Mouse (Mus musculus): Measurements from ENCODE around the gene Slamf9.

Slamf9 gene

DNA sequence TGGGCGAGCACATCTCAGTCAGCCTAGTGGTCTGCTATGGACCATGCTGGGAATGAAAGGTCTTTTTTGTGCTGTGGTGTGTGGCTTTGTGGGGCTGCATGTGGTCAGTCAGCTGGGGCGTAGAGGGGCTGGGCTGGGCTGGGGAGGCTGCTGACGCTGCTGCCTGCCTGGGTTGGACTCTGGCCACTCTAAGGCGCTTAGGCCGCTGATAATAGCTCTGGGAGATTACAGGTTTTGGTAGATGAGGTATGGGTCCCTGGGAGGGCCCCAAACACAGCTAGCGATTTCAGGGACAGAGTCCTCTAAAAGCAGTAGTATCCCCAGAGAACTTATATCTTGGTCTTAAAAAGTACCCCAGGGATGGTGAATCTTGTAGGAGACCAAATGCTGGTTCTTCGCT is 13.7 kb downstream of the Slamf9 start:
- no peak for DNase-seq (ENCODE audit: low read depth in 1 of 2, low spot score in 2 of 2)

DNA sequence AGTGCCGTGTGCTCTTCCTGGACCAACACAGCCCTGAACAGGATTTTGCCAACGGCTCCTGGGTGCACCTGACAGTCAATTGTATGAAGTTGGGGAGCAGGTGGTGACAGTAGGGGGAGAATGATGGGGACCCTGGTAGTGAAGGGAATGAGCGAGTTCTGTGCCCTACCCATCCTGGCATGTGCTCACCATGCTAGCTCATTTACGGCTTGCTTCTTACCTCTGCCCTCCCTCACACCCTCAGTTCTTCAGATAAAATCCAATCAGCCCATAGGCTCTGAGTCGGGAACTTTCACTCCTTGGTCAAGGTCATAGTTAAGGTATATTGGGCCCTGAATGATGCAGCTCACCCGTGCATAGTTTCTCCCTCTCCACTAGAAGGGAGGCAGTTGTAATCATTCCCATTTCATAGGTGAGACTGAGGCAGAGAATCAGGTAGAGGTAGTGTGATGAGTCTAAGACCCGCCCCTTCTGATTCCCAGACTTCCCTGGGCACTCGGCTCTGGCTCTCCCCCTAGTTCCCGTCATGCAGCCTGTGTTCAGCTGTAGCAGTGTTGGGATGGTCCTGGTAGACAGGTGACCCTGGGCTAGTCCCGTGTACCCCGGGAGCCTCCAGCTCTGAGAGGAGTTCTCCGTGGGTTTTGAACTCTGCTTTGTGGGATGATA is 14.6 kb downstream of the Slamf9 start:
- DNase-seq (ENCODE audit: low read depth in 1 of 2, low spot score in 2 of 2) = no peak

DNA sequence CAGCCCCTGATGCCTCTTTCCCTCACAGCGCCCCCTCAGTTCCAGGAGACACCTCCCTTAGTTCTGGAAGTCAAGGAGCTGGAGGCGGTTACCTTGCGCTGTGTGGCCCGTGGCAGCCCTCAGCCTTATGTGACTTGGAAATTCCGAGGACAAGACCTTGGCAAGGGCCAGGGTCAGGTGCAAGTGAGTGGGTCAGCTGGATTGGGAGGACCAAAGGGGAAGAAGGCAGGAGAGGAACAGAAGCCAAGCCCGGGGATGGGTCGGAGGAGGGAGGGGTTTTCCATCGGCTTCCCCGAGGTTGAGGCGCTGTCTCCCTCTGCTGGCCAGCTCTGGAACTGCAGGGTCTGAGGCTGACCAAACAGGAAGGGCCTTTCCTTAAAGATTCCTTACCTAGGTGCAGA is 15.1 kb downstream of the Slamf9 start:
- peak in 1 of 2 experiments; percentile 82 for DNase-seq (ENCODE audit: low read depth in 1 of 2, low spot score in 2 of 2)

DNA sequence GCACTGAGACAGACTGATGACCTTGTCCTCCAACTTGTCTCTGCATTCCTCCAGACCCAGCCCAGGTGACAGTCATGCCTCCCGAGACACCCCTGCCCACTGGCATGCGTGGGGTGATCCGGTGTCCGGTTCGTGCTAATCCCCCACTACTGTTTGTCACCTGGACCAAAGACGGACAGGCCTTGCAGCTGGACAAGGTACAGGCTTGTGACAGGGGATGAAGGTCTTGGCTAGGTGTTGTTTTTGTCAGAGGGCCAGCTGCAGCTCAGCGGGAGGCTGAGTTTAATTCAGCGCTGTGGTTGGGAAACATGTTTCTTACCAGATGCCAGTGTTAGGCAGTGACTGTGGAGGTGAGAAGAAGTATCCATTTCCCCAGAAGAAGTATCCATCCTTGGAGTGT is 16.9 kb downstream of the Slamf9 start:
- DNase-seq (ENCODE audit: low read depth in 1 of 2, low spot score in 2 of 2) = no peak

DNA sequence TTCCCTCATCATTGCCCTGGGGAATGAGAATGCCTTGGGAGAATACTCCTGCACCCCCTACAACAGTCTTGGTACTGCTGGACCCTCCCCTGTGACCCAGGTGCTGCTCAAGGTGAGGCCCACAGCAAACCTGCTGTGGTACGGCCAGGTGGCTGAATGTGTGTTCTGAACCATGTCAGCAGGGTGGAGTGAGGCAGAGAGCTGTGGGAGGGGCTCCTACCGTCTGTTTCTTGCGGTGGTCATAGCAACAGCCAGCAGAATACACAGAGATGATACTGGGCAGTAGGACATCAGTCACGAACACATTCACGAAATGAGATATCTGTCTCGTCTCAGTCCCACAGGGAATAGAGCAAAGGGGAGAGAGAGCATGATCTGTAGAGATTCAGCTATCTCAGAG is 18.4 kb downstream of the Slamf9 start:
- no peak for DNase-seq (ENCODE audit: low read depth in 1 of 2, low spot score in 2 of 2)

DNA sequence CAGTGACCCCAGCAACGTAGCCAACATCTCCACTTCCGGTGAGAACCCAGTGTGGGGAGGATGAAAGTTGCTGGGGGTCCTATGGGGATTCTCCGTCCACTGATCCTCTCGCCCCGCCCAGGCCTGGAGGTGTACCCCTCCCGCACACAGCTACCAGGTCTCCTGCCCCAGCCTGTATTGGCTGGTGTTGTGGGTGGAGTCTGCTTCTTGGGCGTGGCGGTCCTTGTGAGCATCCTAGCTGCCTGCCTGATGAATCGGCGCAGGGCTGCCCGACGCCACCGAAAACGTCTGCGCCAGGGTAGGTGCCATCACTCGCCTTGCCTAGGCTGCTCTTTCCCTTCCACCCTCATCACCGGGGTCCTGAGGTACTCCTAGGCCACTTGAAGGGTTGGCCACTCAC is 20.9 kb downstream of the Slamf9 start:
- no peak for DNase-seq (ENCODE audit: low read depth in 1 of 2, low spot score in 2 of 2)

DNA sequence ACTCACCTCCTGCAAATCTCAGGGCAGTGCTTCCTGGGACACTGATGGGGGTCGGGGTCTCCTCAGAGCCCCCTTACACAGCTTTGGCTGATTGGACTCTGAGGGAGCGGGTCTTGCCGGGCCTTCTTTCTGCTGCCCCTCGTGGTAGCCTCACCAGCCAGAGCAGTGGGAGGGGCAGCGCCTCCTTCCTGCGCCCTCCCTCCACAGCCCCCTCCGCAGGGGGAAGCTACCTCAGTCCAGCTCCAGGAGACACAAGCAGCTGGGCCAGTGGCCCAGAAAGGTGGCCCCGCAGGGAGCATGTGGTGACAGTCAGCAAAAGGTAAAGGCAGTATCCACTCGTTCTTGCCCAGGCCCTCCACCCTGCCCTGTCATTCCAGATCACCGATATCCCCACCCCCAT is 22.3 kb downstream of the Slamf9 start:
- no peak for DNase-seq (ENCODE audit: low read depth in 1 of 2, low spot score in 2 of 2)

DNA sequence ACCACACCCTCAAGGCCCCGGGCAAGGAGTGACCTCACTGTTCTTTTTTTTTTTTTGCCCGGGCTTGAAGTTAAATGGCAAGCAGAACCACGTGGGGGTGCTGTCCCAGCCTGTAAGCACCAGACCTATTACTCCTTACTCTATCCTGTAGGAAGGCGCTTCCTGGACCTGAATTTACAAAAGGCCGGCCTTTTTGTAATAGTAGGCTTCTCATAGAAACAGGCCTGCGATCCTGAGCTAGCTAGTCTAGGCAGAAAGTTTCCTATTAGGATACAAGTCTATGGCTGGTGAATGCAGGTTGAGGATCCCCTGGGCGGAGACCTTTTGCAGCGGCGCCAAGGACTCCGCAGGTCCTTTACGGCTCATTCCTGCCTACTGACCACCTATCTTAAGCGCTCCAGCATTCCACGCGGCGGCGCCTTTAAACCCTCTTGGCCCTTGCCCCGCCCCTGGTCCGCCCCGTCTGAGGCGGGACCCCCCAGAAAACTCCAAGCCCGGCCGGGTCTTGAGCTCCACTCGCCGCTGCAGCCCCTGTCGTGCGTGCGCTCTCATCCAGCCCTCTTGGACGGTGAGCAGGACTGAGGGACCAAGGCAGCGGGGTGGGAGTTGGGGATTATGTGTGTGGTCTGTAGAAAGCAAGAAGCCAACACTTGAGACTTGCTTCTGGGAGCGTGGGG is 24.7 kb downstream of the Slamf9 start, which contains the start of gene Tagln2:
Tagln2 (plus strand) TSS at position 283 of the 677 bp plus-strand sequence.
- peak; percentile 50 to 51 for DNase-seq (ENCODE audit: low read depth in 1 of 2, low spot score in 2 of 2)

DNA sequence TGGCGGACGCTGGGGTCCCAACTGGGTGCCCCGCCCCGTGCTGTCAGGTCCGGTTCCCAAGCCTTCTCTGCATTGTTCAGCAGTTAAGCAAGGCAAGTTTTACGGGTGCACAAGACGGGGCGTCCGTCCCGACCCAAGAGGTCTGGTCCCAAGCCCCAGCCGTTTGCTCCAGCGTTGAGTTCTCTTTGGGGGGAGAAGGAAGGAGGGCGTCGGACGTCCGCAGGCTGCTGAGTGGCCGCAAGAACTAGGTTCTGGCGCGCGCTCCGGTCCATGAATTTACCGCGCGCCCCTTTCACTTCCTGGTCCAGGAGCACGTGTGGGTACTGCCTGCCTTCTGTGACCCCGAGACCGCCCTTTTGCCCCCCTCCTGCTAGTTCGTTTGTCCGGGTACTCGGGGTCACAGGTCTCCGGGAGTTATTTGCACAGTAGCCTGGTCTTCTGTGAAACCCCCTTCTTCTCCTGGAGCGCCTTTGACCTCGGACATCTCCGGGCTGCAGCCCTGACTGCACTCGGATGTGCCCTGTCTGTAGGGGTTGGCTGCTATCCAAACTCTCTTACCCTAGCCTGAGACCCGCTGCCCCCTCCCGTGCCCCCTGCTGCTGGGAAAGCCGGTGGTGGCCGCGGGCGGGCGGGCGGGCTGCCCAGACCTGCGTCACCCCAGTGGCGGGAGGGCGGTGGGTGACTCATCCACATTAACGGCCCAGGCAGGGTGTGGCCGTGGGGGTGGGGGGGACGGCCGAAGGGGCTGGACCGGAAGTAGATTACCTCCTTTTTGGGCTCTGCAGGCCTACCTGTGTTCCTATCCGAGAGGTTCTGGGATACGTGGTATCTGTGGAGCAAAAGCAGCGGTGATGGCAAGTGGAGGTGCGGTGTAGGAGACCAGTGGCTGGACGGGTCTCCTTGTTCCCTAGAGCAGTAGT is 25.6 kb downstream of the Slamf9 start:
- DNase-seq (ENCODE audit: low read depth in 1 of 2, low spot score in 2 of 2) = peak; percentile 42 to 65

DNA sequence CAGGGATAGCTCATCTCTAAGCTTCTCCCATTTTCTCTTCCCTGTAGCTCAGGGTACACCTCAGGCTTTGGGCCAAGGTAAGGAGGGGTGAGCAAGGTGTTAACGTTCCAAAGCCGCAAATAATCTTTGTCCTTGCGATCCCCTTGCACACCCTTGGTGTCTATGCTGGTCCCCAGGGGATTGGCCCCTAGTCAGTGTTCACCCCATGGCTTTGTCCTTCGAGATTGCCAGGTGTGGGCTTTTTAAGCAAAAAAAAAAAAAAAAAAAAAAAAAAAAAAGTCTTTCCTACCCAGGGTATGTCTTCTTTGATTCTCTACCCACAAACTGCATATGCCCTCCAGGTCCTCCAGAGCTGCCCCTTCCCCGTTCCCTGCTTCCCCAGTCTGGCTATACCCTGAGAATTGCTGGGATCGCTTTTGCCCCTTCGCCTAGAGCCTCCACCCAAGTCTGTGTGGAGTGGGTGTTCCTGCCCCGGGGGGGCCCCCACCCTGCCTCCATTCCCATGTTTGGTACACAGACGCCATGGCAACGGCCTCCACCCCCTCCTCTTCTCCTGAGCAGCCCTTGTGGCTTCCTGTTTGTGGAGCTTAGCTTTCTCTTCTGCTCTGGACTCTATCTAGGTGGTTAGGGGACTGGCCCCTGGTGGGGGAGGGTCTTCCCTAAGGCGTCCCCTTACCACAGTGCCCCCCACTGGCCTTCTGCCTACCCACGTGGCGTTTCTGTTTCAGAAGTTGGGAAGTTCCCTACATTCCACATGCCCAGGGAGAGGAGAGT is 26.4 kb downstream of the Slamf9 start:
- DNase-seq (ENCODE audit: low read depth in 1 of 2, low spot score in 2 of 2) = peak; percentile 84 to 86

DNA sequence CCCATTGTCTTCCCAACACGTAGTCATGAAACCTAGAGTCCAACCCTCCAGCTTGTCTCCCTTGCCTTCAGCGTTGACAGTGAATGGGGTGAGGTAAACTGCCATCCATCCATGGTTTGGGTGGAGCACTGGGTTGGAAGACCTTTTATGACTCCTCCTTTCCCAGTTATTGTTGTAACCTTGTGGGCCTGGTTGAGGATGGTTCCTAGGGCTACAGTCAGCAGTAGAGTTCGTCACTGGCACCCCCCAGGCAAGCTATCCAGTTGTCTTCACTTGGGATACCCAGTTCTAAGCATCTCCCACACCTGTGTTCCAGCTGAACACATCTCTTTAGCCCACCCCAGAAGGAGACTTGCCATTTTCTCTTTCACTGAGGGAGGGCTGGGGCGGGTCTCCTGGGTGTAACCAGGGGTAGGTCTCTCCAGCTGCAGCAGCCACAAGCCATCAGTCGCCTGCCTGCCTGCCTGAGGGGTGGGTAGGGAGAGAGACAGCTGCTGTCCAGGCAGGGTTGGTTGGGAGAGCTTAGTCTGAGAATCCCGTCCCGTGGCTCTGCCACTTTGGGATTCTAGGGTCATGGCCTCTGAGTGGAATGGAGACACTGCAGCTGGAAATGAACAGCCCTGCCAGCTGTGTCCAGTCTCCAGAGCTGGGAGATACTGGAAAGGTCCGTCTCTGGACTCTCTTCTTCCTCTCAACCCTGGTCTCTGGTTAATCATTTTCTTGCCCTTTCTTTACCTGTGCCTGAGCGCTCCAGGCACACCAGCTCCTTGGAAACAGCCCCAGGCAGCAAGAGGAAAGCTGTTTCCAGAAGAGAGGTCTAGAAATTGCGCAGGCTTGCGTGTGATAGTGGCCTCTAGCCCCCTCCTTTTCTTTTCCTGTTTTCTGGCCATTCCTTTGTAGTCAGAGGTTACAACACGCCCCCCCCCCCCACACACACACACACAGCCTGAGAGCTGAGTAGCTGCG is 27.3 kb downstream of the Slamf9 start:
- no peak for DNase-seq (ENCODE audit: low read depth in 1 of 2, low spot score in 2 of 2)

DNA sequence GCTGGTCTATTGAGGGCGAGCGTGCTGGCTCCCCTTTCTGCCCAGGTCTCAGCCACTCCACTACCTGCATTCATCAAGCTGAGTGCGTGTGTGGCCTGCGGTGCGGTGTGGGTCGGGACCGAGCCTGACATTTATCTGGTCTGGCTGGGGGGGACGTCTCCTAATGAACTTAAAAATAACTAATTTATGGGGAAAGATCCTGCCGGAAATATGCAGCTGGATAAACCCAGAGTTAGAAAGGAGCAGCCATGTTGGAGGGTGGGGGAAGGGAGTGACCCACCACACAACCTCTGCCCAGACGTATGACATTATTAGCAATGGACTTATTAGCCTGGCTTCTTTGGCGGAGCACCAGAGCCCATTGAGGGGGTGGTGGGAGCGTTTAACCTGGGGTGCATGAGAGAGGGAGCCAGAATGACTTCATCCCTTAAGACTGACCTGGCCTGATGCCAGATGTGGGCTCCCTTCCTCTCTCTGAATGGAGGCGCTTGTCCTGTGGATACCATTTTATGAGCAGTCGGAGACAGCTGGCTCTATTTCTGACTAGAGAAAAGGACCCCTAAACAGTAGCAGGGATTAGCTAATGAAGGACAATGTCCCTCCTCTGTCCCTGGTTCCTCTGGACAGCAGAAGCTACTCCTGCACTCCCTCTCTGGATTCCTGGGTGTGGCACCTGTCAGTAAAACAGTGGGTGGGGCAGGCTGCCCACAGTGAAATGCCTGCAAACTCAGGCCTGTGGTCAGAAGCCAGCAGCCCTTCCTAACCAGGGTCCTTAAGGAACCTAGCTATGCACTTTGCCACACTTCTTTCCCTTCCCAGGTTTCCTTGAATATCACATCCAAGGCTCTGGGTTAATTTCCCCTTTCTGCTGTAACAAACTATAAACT is 28.2 kb downstream of the Slamf9 start:
- DNase-seq (ENCODE audit: low read depth in 1 of 2, low spot score in 2 of 2) = no peak

DNA sequence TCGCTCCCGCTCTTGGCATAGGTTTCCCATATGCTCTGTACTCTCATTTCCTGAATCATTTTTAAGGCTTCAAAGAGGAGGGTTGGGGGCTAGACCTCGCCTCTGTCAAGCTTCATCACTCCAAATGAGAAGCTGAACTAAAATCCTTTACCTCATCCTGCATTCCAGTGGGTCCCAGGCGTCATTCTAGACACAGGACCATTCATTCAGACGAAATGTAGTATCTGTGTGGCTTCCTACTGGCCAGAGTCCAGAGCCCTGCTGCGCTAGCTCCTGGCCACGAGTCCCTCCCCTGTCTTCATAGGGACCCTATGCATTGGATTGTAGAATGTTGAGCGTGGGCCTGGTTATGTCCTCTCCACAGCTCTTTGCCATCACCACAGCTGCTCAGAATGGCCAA is 29.6 kb downstream of the Slamf9 start:
- DNase-seq (ENCODE audit: low read depth in 1 of 2, low spot score in 2 of 2) = no peak

DNA sequence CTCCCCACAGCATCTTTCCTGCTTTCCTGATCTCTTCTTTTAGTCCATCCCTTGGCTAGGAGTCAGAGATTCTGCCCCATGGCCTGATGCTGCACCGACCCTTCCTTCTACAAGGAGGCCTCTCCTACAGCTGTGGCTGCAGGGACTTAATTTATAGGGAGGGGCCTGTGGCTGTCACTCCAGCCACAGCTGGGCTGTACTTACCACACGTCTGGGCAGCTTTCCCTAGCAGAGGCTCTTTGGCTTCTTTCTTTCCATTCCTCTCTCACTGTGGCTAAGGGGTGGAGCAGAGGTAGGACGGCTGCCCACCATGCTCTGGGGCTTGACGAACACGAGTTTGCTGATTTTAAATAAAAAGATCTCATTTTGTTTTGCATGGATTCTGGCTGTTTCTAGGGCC is 31.8 kb downstream of the Slamf9 start:
- no peak for DNase-seq (ENCODE audit: low read depth in 1 of 2, low spot score in 2 of 2)

DNA sequence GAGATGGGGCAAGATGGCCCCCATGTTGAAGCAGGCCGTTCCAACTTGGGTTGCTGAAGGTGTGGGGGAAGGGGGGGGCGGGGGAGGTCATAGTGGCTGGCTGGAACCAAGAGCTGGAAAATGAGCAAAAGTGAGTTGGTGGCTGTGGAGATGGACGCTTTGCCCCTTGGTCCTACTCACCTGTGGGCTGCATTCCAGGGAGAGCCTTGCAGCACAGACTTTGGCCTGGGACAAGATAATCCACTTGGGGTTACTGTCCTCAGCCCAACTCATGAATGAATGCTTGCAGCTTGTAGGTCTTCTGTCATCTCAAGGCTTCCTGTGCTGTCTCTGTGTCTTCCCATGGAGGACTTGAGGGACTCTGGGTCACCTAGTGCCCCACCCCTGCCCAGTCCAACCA is 32.5 kb downstream of the Slamf9 start:
- DNase-seq (ENCODE audit: low read depth in 1 of 2, low spot score in 2 of 2) = no peak

DNA sequence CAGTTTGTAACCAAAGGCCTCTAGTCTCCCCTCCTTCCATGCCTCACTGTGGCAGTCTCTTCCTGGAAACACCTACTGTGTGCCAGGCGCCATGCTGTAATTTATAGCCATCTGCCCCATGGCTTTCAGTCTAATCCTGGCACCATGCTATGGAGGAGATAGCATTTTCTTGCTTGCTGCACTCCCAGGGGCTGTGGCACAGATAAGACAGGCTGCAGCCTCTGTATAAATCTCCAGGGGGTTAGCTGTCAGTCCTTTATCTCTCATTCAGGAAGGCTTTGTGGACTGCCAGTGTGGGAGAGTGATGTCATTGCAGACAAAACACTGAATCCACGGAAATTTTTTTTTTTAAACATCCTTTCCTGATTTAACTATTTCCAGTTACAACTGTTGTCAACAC is 33.0 kb downstream of the Slamf9 start:
- DNase-seq (ENCODE audit: low read depth in 1 of 2, low spot score in 2 of 2) = no peak

DNA sequence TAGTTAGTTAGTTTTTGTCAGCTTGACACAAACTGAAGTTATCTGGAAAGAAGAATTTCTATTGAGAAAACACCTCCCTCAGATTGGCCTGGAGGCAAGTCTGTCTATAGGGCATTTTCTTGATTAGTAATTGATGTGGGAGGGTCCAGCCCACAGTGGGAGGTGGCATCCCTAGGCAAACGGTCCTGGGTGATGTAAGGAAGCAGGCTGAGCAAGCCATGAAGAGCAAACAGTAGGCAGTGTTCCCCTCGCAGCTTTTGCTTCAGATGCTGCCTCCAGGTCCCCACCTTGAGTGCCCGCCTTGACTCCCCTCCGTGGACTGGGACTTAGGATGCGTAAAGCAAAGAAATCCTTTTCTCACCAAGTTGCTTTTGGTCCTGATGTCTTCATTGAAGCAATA is 34.1 kb downstream of the Slamf9 start:
- no peak for DNase-seq (ENCODE audit: low read depth in 1 of 2, low spot score in 2 of 2)

DNA sequence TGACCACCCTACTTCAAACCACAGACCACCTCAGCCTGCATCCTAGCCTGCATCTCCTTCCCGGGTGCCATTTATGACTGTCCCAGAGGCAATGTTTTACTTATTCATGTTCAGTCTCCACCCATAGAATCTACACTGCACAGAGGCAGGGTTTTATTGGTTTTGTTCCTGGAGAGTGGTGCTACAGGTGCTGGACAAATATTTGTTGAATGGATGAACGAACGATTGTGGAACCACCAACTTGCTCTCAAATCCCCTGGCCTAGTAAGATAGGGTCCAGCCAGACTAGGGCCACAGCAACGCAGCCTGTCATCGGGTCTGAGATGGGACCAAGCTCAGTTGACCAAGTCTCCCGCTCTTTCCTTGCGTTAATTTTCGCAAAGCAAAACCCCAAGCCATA is 34.8 kb downstream of the Slamf9 start:
- no peak for DNase-seq (ENCODE audit: low read depth in 1 of 2, low spot score in 2 of 2)

DNA sequence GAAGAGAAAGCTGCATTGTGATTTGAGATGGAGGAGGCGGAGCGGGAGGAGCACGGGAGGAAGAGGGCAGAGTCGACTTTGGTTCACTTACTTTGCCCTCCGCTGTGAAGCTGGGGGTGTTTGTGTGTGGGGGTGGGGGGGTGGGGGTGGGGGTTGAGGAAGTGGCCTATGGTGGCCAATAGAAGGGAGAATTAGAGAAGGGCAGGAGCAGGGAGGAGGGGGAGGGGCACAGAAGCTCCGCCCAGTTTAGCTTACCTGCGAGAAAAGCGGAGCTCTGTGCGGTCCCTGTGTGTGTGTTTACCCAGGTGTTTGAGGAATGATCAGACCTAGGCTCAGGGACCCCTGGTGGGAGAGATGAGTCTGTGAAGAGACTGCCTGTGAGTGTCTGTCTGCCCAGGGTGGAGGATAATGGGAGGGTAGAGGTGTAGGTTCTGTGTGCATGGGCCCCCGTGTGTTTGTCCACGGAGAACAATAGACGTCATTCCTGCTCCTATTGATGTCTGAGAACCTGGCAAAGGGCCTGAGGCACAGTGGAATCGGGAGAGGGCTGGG is 35.3 kb downstream of the Slamf9 start:
- no peak for DNase-seq (ENCODE audit: low read depth in 1 of 2, low spot score in 2 of 2)

Data from monocyte, adult 2 months (primary cell).